Mouse (Mus musculus) megakaryocyte, embryonic 14.5 days (primary cell): ENCODE data around the gene Soat2.

Experiments used
- FLI1 ChIP-seq: IDR thresholded peaks from 2 replicates; pipeline ENCODE4 v1.6.1; 2012; ENCODE audit warnings: low read length, inconsistent platforms, mixed read lengths
- GATA1 ChIP-seq: IDR thresholded peaks from 3 replicates; pipeline ENCODE4 v1.6.1; 2012; ENCODE audit warnings: mixed read lengths, low read length, inconsistent platforms, borderline replicate concordance

GRCm38 (mm10) chr15:102183076-102183475, 32.8 kb downstream of the Soat2 start:
- TF ChIP-seq GATA1 (no peak), FLI1 (no peak)
